Mouse (Mus musculus): ENCODE results near the gene Epo. TPM values are rescaled to one million over a fixed set of nuclear protein-coding genes. Genes with fewer than 3 reads are reported as not detected.

The Epo gene
- polyA plus RNA-seq, 1 experiment, result not detected

DNA sequence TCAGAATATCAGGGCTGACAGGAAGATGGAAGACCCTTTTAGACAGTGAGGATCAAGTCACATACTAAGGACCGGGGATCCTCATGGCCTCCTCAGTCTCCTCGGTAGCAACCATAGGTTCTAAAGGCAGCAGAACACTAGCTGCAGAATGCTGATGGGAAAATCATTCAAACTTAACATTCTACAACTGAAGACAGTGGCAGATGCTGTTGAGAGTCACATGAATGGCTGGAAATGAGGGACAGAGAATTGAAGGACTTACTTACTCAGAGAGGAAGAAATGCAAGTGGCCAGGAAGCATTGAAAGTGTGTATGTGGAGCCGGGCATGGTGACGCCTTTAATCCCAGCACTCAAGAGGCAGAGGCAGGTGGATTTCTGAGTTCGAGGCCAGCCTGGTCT is 56.1 kb downstream of the Epo start, which contains the start of gene Zan:
Gene Zan (minus strand): TSS at position 101 of the 400 bp plus-strand sequence.
- DNase-seq (ENCODE audit: low spot score), result no peak

DNA sequence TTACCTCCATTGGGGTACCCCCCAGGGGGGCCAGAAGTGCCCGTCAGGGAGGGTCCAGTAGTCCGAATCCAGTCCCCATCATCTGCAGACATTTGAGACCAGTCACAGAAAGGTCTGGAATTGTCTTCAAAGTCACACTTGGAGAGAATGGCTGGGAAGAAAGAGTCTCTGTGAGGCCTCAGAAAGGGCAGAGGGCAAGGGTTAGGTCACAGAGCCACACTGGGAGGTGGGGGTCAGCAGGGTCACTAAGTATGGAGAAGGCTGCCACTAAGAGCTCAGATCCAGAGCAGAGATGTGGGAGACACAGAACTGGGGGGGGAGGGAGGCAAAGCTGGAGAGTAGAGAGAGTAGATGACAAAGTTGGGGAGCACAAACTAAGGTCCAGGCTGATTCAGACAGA is 58.7 kb downstream of the Epo start:
- no peak for DNase-seq (ENCODE audit: low spot score)

DNA sequence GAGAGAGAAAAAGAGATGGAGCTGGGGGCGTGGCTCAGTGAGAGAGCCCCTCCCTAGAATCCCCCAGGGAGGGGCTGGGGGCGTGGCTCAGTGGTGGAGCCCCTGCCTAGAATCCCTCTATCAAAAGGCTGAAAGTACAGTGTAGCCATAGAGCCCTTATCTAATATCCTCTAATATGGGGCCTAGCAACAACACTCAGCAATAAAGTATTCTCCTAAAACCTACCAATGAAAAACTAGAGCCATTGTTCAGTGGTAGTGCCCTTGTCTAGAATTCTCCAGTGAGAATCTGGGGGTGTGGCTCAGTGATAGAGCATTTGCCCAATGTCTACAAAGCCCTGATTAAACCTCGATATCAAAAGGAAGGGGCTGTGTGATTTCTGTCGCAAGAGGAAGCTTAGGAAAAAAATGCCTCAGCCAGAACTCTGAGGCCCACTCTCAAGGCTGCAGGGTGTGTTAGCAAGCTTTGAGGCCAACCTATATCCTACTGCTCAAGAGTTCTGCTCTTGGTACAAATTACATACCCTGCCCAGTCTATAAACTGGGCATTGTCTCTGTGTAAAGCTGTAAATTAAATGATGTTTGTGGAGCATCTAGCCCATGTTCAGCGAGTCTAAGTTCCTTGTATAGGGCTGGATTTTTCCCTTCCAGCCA is 60.7 kb downstream of the Epo start:
- no peak for DNase-seq (ENCODE audit: low spot score)

DNA sequence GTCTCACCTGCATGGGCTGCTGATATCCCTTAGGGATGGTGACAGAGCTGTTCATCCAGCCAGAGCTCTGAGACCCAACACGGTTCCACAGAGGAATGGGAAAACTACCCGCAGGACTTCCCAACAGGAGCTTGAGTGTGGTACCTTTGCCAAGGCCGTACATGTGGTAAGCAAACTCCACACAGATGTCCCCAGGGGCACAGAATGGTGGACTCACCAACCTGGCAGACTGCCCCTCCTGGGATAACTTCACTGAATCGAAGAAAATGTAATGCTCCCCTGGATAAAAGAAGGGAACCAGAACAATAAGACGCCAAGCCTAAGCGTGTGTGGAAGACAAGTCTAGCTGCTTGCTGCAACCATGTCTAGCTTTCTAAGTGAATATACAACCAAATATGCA is 66.1 kb downstream of the Epo start:
- DNase-seq (ENCODE audit: low spot score), result no peak

DNA sequence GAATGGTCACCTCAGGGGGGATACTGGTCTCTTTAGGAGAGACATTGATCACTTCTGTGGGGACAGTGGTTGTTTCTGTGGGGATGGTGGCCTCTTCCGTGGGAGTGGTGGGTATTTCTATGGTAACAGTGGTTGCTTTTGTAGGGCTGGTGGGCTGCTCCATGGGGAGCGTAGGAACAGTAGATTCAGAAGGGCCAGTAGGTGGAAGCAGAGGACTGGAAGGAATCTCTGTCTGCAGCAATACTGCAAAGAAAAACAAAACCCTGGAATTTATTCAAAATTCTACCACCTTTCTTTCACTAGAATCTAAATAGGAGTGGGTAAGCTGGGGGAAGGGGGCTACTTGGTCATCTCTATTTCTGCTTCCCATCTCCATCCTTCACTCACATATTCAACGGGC is 68.0 kb downstream of the Epo start:
- DNase-seq (ENCODE audit: low spot score), result no peak

DNA sequence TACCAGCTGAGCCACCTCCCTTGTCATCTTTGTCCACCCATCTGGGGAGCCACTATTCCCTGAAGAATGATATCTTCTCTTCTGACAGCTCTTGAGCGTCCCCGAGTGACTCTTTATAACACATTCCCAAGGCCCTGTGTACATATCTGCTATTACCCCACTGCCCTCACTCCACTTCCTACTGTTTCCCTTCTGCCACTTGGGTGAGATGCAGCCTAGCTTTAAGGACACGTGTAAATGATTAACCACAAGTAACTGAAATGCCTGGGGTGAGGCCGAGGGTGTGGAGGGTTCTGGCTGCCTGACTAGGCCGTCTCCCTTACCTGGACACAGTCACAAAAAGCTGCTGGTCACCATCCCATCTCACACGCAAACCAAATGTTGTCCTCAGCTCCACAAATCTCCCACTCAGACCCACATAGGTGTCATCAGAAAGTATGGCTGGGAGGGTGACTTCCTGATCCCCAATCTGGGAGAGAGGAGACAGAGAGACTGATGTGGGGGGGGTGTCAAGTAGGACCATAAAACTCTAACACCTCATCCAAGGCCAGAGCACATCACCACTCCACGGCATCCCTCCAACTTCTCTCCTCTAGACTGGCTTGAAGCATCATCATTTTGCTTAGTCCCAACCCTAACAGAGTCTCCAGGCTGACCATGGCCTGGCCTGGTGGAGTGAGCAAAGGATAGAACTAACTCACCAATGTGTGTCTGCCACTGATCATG is 77.0 kb downstream of the Epo start:
- no peak for DNase-seq (ENCODE audit: low spot score)

DNA sequence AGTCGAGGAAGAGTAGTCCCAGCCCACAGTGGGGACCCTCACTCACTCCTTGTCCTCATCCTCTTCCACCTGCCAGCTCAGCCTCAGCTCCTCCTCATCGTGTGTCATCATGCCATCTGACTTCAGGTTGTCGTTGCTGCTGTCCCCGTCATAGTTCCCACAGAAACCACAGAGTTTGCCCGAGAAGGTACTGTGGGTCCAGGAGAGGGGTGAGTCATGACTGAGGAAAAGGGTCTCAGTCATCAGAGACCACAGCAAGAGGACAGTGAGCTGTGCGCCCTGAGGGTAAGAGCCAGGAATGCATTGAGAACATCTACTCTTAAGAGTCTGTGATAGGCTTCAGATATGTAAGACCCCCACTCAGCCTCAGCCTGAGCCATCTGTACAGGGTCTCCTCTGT is 77.8 kb downstream of the Epo start:
- no peak for DNase-seq (ENCODE audit: low spot score)

DNA sequence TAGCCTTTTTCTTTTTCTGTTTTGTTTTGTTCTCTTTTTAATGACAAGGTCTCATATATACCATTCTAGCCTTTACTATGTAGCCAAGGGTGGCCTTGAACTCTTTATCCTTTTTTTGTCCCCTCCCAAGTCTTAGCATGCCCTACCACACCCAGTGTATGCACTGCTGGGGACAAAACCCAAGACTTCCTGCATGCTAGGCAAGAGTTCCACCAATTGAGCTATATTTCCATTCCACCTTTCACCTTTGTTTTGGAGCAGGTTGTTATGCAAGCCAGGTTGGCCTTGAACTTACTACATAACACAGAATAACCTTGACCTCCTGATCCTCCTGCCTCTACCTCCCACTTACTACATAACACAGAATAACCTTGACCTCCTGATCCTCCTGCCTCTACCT is 87.5 kb downstream of the Epo start:
- DNase-seq (ENCODE audit: low spot score), result no peak

DNA sequence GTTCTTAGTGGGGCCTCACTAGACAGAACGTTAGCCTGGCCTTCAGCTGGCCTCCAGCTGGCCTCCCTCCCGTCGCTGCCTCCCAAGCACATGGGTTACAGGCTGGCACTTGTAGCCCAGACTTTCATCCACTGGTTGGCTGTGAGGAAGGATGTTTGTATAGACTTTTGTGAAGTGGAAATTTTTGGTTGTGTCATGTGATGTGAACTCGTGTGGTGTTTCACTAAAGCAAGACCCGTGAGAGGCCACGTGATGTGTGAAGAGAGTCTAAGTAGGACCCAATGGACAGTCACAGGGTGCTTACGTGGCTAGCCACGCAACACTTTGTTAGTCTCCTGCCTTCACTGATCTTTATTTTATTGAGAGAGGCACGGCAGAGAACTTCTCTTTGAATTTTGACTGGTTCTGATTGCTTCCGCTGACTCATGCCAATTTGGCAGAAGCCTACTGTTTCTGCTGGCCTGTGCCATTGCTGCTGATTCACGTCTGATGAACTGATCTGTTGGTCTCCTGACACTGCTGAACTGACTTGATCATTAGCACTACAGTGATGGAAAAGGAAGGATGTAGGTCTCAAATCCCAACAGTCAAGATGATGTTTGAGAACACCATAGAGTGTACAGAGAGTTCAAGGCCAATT is 92.7 kb downstream of the Epo start:
- DNase-seq (ENCODE audit: low spot score), result no peak

DNA sequence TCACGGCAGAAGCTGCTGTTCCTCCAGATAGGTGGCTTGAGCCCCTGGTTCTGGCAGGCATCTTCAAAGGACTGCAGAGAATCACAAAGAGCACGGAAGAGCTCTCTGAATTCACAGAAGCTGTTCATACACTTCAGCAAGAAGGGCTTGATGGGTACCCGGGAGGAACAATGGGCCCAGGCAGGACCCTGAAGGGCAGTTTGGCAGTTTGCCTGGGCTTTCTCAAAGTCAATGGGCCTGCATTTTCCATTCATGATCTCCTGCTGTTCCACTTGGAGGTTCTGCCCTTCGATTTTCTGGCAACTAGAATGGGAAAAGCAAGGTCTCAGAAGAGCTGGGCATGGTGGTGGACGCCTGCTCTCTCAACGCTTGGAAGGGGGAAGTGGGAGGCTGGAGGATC is 99.2 kb downstream of the Epo start:
- no peak for DNase-seq (ENCODE audit: low spot score)

Other genes with a start within 250 kb of the Epo start
- gene Ache, start 245.7 kb downstream of the Epo start, polyA plus RNA-seq (2012; rRNA removed), result 0.87 and 1.1 TPM in 2 replicates
- gene Ufsp1, start 238.6 kb downstream of the Epo start, polyA plus RNA-seq (2012; rRNA removed), result 8.2 and 9.0 TPM in 2 replicates
- gene Srrt, start 225.6 kb downstream of the Epo start, polyA plus RNA-seq (2012; rRNA removed), result 163 and 168 TPM in 2 replicates
- 54.5 and 62.8 TPM in 2 replicates for gene Trip6, start 218.8 kb downstream of the Epo start, polyA plus RNA-seq (2012; rRNA removed)
- gene Slc12a9, start 199.6 kb downstream of the Epo start, polyA plus RNA-seq (2012; rRNA removed), result 16.6 and 17.1 TPM in 2 replicates
- 24.2 and 31.4 TPM in 2 replicates for gene Ephb4, start 183.1 kb downstream of the Epo start, polyA plus RNA-seq (2012; rRNA removed)
- gene Zan, start 56.2 kb downstream of the Epo start, polyA plus RNA-seq (2012; rRNA removed), result 0.11 and 0.15 TPM in 2 replicates
- 23.4 and 29.6 TPM in 2 replicates for gene Pop7, start 30.7 kb downstream of the Epo start, polyA plus RNA-seq (2012; rRNA removed)
- gene Gigyf1, start 14.7 kb downstream of the Epo start, polyA plus RNA-seq (2012; rRNA removed), result 32.4 and 34.7 TPM in 2 replicates
- 363 and 433 TPM in 2 replicates for gene Gnb2, start 268 bp upstream of the Epo start, polyA plus RNA-seq (2012; rRNA removed)
- 0.06 TPM in 1 of 2 replicates, not detected in the other for gene Actl6b, start 20.3 kb upstream of the Epo start, polyA plus RNA-seq (2012; rRNA removed)
- 0.48 and 0.68 TPM in 2 replicates for gene Tfr2, start 36.6 kb upstream of the Epo start, polyA plus RNA-seq (2012; rRNA removed)
- 30.9 and 38.7 TPM in 2 replicates for gene Mospd3, start 67.8 kb upstream of the Epo start, polyA plus RNA-seq (2012; rRNA removed)
- gene Pcolce, start 80.5 kb upstream of the Epo start, polyA plus RNA-seq (2012; rRNA removed), result 305 and 309 TPM in 2 replicates
- gene Fbxo24, start 95.8 kb upstream of the Epo start, polyA plus RNA-seq (2012; rRNA removed), result 0.81 and 0.94 TPM in 2 replicates
- gene Lrch4, start 95.9 kb upstream of the Epo start, polyA plus RNA-seq (2012; rRNA removed), result 17.4 and 19.6 TPM in 2 replicates
- 22.7 and 24.6 TPM in 2 replicates for gene Gm20605, start 95.9 kb upstream of the Epo start, polyA plus RNA-seq (2012; rRNA removed)
- gene Sap25, start 108.1 kb upstream of the Epo start, polyA plus RNA-seq (2012; rRNA removed), result 41.4 and 41.6 TPM in 2 replicates
- gene Irs3, start 112.5 kb upstream of the Epo start, polyA plus RNA-seq (2012; rRNA removed), result 1.2 and 1.4 TPM in 2 replicates
- 24.7 and 25.4 TPM in 2 replicates for gene Agfg2, start 151.5 kb upstream of the Epo start, polyA plus RNA-seq (2012; rRNA removed)
- gene Nyap1, start 208.4 kb upstream of the Epo start, polyA plus RNA-seq (2012; rRNA removed), result 6.7 and 7.6 TPM in 2 replicates
- gene Tsc22d4, start 212.5 kb upstream of the Epo start, polyA plus RNA-seq (2012; rRNA removed), result 68.8 and 109 TPM in 2 replicates
- 20.1 and 26.6 TPM in 2 replicates for gene Ppp1r35, start 245.6 kb upstream of the Epo start, polyA plus RNA-seq (2012; rRNA removed)